Mouse (Mus musculus) T-helper 1 cell (primary cell): Measurements from ENCODE around the gene Castor2.

Experiments used
- in situ Hi-C: fragments of 300-600 bp; cut with MboI, MseI; formaldehyde crosslinking; loops from one replicate; pipeline ENCODE4 v1.15.1; 2025; ENCODE audit warnings: high pct_unique_total_duplicates

Castor2 gene

DNA sequence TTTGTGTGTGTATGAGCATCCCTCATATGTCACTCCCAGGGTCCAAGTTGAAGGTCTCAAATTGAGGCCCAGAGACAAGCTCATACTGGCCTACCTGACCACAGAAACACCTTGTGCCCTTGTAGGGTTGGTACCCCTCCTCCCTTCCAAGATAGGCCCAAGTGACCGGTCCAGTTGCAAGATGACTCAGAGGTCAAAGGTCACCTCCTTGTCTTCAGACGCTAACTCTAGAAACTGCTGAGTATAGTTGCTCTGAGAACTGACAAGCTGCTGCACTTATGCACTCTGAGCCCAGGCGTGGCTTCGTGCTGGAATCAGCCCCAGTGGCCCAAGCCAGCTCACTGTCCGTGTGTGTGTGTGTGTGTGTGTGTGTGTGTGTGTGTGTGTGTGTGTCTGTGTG is 2.4 kb downstream of the Castor2 start:
- in situ Hi-C loops = no loop called here

- in situ Hi-C loops = no loop called here
These were observed 3.2 kb downstream of the Castor2 start for GRCm38 (mm10) chr5:134102720-134103119.

GRCm38 (mm10) chr5:134105829-134106228 is 6.3 kb downstream of the Castor2 start:
- in situ Hi-C loops = no loop called here

DNA sequence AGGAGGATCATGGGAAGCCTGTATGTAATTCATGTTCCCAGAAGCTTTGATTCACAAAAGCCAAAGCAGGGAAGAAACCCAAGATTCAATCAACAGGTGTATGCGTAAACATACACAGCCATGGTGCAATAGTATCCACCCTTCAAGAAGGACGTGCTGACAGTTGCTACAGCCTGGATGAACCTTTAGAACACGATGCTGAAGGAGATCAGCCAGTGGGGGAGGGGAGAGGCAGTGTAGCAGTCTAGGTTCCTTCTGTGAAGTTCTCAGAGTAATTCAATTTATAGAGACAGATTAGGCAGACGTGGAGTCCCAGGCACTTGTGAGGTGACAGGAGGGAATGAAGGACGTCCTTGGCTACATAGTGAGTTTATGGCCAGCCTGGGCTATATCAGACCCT is 15.5 kb downstream of the Castor2 start:
- in situ Hi-C loops = no loop called here

GRCm38 (mm10) chr5:134115639-134116259 is 16.2 kb downstream of the Castor2 start:
- in situ Hi-C loops = no loop called here

DNA sequence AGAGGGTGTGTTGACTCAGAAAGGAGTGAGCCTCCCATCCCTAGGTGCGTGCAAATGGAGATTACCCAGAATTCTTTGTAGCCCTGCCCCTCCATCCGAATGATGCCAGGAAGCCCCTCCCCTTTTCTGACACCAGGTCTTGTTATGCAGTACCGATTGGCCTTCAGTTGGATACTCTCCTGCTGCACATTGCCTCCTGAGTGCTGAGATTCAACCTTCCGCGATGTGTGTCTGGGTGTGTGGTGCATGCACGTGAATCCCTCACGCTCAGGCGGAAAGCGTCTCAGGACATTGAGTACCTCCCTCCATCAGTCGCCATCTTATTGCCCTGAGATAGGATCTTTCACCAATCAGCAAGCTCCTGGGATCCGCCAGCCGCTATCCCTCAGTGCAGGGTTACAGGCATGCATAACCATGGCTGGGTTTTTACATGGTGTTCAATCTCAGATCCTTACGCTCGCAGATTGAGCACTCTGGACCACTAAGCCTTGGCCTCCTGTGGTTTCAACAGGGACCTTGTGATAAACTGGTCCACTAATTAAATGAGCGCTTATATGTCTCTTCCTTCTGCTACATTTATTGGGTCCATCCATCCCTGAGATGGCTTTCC is 19.4 kb downstream of the Castor2 start:
- in situ Hi-C loops = no loop called here

DNA sequence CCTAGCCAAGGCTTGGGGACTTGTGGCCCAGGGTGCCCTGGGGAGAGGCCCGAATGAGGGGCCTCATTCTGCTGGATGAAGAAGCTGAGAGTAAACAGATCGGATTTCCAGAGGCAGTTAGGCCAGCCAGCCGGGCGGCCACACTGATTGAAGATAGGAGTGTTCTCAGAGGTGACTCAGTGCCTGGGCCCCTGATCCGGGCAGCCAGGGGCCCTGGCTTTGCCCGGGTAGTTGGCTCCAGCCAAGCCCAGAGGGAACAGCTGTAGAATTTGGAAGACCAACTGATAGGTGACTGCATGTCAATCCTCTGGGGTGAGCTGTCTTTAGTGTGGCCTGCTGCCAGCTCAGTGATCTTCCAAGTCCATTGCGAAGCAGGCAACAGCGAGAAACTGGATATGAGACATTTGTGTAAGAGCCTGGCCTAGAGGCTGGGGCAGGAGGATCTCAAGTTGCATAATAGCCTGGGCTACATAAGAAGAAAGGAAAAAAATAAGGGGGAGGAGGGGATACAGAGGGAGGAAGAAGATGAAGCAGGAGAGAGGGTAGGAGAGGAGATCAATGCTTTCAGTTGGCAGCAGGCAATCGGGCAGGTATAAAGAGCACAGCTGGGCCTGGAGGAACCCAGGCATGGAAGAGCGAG is 20.1 kb downstream of the Castor2 start:
- in situ Hi-C loops = no loop called here

DNA sequence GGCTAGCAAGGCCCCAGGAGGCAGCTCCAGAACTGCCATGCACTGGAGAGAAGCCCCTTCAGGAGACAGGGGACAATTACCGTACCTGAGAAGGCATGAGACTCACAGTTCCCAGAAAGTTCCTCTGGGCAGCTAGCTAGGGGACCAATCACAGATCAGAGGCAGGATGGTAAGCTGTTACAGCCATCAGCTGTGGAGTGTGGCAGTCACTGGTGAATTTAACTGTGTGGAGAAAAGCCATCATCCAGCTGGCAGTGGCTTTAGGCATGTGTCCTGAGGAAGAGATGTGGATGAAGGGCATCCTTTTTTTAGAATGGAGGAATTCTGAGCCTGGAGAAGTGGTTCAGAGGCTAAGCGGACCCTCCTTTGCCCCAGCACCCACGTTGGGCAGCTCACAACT is 20.6 kb downstream of the Castor2 start:
- in situ Hi-C loops = no loop called here

GRCm38 (mm10) chr5:134121138-134121892 is 21.8 kb downstream of the Castor2 start:
- in situ Hi-C loops = no loop called here

GRCm38 (mm10) chr5:134121893-134122259 is 22.4 kb downstream of the Castor2 start:
- in situ Hi-C loops = no loop called here

DNA sequence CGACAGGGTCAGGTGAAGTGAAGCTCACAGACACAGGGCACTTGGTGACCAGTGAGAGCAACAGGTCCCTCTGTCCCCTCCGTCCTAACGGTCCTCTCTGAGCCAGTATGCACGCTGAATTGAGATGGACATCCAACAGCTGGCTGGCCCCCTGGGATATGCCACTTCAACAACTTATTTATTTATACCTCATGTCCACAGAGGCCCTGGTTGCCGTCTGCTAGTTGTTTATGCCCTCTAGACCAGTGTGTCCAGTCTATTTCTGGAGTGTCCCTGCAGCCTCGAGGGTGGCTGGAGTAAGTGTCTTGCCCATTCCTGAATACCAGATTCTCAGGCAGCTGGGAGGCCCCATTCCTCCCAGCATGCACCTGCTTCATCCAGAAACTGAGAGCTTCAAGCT is 24.3 kb downstream of the Castor2 start:
- in situ Hi-C loops = no loop called here

GRCm38 (mm10) chr5:134126232-134126631 is 26.7 kb downstream of the Castor2 start:
- in situ Hi-C loops = no loop called here

GRCm38 (mm10) chr5:134131586-134131985 is 32.1 kb downstream of the Castor2 start:
- in situ Hi-C loops = no loop called here

- in situ Hi-C loops = no loop called here
These were observed 36.5 kb downstream of the Castor2 start for GRCm38 (mm10) chr5:134136022-134136421.

DNA sequence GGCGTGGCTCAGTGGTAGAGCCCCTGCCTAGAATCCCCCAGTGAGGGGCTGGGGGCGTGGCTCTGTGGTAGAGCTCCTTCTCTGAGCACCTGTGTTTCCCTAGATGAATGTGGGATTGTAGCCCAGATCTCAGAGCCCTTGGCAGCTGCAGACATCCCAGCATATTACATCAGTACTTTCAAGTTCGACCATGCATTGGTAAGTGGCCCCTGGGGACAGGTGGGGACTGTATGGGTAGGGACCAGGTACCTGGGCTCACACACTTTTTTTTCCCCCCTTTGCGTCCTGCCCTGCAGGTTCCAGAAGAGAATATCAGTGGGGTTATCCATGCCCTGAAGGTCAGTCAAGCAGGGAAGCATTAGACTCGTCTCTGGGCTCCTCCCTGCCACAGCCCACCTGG is 38.4 kb downstream of the Castor2 start:
- in situ Hi-C loops = no loop called here

DNA sequence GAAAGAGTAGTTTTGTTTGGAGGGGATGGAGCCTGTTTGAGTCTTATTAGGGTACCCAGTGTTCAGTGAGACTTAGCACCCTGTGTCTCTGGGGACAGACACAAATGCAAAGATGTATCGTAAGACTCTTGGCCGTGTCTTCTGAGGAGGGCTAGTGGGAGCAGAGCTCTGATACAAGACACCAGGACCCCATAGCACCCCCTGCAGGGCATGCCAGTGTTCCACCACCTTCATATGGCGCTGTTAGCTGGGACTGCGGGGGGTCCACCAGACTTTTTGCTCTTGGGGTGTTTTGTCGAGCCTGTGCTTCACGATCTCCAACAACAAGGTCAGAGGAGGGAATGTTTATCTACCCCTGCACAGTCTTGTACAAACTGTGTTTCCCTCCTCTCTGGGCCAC is 39.9 kb downstream of the Castor2 start:
- in situ Hi-C loops = no loop called here

DNA sequence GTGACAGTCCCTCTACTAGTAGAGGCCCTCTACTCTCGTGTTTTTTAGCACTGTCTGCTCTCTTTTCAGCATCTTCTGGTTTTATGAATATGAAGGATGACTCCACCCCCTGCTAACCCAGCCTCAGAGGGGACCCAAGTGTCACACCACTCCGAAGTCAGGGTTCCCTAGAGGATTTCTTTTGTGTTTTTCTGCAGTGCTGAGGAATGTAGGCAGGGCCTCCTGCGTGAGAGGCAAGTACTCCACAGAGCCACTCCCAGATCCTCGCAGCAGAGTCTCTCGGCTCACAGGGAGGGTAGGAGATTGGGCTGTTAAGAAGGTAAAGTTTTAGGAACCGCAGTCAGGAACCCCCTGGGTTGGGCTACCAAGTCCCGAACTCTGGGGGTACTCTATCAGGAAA is 41.7 kb downstream of the Castor2 start:
- in situ Hi-C loops = no loop called here

- in situ Hi-C loops = no loop called here
These were observed 42.9 kb downstream of the Castor2 start for GRCm38 (mm10) chr5:134142381-134142780.

- in situ Hi-C loops = no loop called here
These were observed 45.5 kb downstream of the Castor2 start for GRCm38 (mm10) chr5:134144986-134145385.

GRCm38 (mm10) chr5:134147194-134147753 is 47.8 kb downstream of the Castor2 start:
- in situ Hi-C loops = no loop called here

DNA sequence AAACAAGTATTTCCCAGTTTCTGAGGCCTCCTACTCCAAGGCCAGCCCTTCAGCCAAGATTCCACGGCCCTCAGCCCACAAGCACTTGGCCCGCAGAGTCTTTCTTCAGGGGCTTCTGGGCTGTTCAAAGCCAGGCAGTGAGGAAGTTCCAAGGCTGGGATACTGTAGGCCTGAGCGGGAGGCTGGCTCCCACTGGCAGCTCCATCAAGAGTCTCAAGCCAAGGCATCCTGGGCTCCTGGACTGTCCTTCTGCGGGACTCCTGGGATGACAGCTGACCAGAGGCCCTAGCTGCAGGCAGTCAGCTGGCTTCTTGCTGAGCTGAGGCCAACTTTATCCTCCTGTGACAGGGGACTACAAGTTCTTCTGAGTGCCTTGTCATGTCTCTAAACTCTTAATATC is 48.6 kb downstream of the Castor2 start:
- in situ Hi-C loops = no loop called here

- in situ Hi-C loops = loop anchor here (10.0 kb wide), 1 partner anchor 1187 kb away; no protein-coding TSS in a partner anchor
These were observed 52.4 kb downstream of the Castor2 start for GRCm38 (mm10) chr5:134151895-134152294.
